Mouse (Mus musculus) cerebellum, adult 2 months (tissue): ENCODE results near the gene Gm21981.

Source experiments
- CTCF ChIP-seq: fragments of 200-500 bp; IDR thresholded peaks from 2 replicates; pipeline ENCODE4 v1.5.1; 2011; ENCODE audit warnings: low read depth, mild to moderate bottlenecking, control low read depth, low read length, moderate library complexity, borderline replicate concordance; ENCODE audit not compliant: insufficient read depth
- POLR2A ChIP-seq: fragments of 200-500 bp; IDR thresholded peaks from 2 replicates; pipeline ENCODE4 v1.6.1; 2011; ENCODE audit warnings: low read length, control low read depth, borderline replicate concordance; ENCODE audit not compliant: insufficient read depth

DNA sequence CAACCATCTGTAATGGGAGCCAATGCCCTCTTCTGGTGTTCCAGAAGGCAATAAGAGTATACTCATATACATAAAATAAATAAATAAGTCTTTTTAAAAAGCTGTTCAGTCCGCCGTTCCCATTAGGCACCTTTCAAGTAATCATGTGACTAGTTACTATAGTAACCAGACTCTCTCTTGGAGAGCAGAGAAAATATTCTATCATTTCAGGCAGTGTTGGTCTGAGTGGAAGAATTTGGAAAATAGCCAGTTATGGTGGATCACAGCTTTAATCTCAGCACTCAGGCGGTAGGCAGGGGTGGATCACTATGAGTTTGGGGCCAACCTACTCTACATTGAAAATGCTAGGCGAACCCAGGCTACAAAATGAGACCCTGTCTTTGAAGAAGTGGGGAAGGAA is 25.1 kb downstream of the Gm21981 start:
- TF ChIP-seq POLR2A (no peak), CTCF (no peak)
